In genomic region chr2:25167919-25168664, GRCm38 (mm10) we compare ENCODE assay signal across 8 mouse cellular contexts. TPM values are rescaled to one million over a fixed set of nuclear protein-coding genes. Genes with fewer than 3 reads are reported as not detected.
A peak's percentile ranks its signal among the peaks of the same experiment; 100 is the strongest.
DNase-seq lines count a peak whose midpoint lies in the region; ATAC-seq and TF ChIP-seq lines count a peak whose summit lies in the region.

No protein-coding gene starts in this region.

- TF ChIP-seq CTCF in left cerebral cortex, adult 2 months (IDR thresholded peaks at IDR 0.05): no peak

- H3K4me1 ChIP-seq in heart, embryonic 14.5 days (ENCODE audit: control insufficient read depth in 2 of 2, insufficient read depth in 2 of 2, low read length in 2 of 2): peaks cover 17 to 25% of the 10 kb centered on the region in 2 experiments

- H3K9ac ChIP-seq in heart, embryonic 14.5 days (ENCODE audit: low read length): peak overlapping the region; percentile 70

- peak overlapping the region; percentile 51 for H3K4me3 ChIP-seq in left cerebral cortex, adult 2 months
- H3K4me3 ChIP-seq in heart, embryonic 14.5 days (ENCODE audit: control insufficient read depth in 1 of 2, insufficient read depth in 1 of 2, low read depth in 1 of 2, low read length in 2 of 2): peak overlapping the region; percentile 40 to 51

- H3K27ac ChIP-seq in left cerebral cortex, adult 2 months: peak overlapping the region; percentile 75
- H3K27ac ChIP-seq in heart, embryonic 14.5 days (replicated peaks in 1 of 2; ENCODE audit: control insufficient read depth in 1 of 2, insufficient read depth in 1 of 2, low read depth in 2 of 2, low read length in 2 of 2): peak overlapping the region; percentile 61 to 77

- H3K9me3 ChIP-seq in heart, embryonic 14.5 days (ENCODE audit: control insufficient read depth, low read length): no peaks in the 10 kb centered on the region

- DNase-seq in left cerebral cortex, adult 2 months (ENCODE audit: extremely low spot score in 1 of 2, low spot score in 2 of 2): peak in 1 of 2 experiments; percentile 48
- no peak for DNase-seq in left cerebral cortex, adult 11 months (ENCODE audit: low spot score)
- peak; percentile 87 for DNase-seq in embryo, embryonic 10 days (ENCODE audit: low spot score)
- DNase-seq in kidney, postnatal 25 days: peak; percentile 78 to 88
- peak; percentile 84 to 89 for DNase-seq in lung, postnatal 4 days
- DNase-seq in spleen, postnatal 10 days (ENCODE audit: low spot score in 2 of 2): peak; percentile 36 to 74
- DNase-seq in layer of hippocampus, postnatal 36 days: no peak

- intact Hi-C loops in left cerebral cortex, adult 2 months (cut with DNase I): no loop called here

- H3K4me2 ChIP-seq in heart, embryonic 14.5 days (ENCODE audit: low read length): peak overlapping the region; percentile 73

- under 1% methylated on average over 39 of the region's 41 CpGs for WGBS in heart, embryonic 14.5 days

- H3K27me3 ChIP-seq in heart, embryonic 14.5 days (ENCODE audit: control insufficient read depth, insufficient read depth, low read length): no peaks in the 10 kb centered on the region

- peak; percentile 72 for ATAC-seq in heart, embryonic 14.5 days (ENCODE audit: insufficient number of reproducible peaks, insufficient read depth, low FRiP score, low read depth)

- H3K36me3 ChIP-seq in heart, embryonic 14.5 days (ENCODE audit: control insufficient read depth, insufficient read depth, low read length): no peaks in the 10 kb centered on the region

RNA-seq across cellular contexts. Expression of gene Nrarp, which starts 12.5 kb away (rescaled TPM):
- total RNA-seq in left cerebral cortex, adult 2 months (2021): 10 to 100 TPM; 20.2 to 21.7 TPM
- 11.9 and 13.9 TPM in 2 replicates for polyA plus RNA-seq in heart, embryonic 14.5 days (2014; fragmentation: Nextera tagmentation; extraction: Ambion mirVana)
- 10 to 100 TPM; 21.3 to 21.5 TPM for total RNA-seq in layer of hippocampus, postnatal 36 days (2021)

RNA-seq across cellular contexts. Expression of gene Tor4a, which starts 28.6 kb away (rescaled TPM):
- total RNA-seq in left cerebral cortex, adult 2 months (2021): 1 to 10 TPM; 2.0 to 2.2 TPM
- 6.5 and 8.0 TPM in 2 replicates for polyA plus RNA-seq in heart, embryonic 14.5 days (2014; fragmentation: Nextera tagmentation; extraction: Ambion mirVana)
- 1 to 10 TPM; 1.3 to 1.8 TPM for total RNA-seq in layer of hippocampus, postnatal 36 days (2021)

RNA-seq across cellular contexts. Expression of gene Nelfb, which starts 43.2 kb away (rescaled TPM):
- 10 to 100 TPM; 53.4 to 64.3 TPM for total RNA-seq in left cerebral cortex, adult 2 months (2021)
- 58.4 and 65.9 TPM in 2 replicates for polyA plus RNA-seq in heart, embryonic 14.5 days (2014; fragmentation: Nextera tagmentation; extraction: Ambion mirVana)
- 10 to 100 TPM; 55.1 to 58.1 TPM for total RNA-seq in layer of hippocampus, postnatal 36 days (2021)

RNA-seq across cellular contexts. Expression of gene Stpg3, which starts 46.3 kb away (rescaled TPM):
- total RNA-seq in left cerebral cortex, adult 2 months (2021): not detected
- polyA plus RNA-seq in heart, embryonic 14.5 days (2014; fragmentation: Nextera tagmentation; extraction: Ambion mirVana): not detected in 2 replicates
- total RNA-seq in layer of hippocampus, postnatal 36 days (2021): not detected

RNA-seq across cellular contexts. Expression of gene Fam166a, which starts 50.5 kb away (rescaled TPM):
- not detected for total RNA-seq in left cerebral cortex, adult 2 months (2021)
- 0.93 TPM in 1 of 2 replicates, not detected in the other for polyA plus RNA-seq in heart, embryonic 14.5 days (2014; fragmentation: Nextera tagmentation; extraction: Ambion mirVana)
- not detected for total RNA-seq in layer of hippocampus, postnatal 36 days (2021)

Comparison
In these comparisons a context has a peak if more than half of its experiments do, and no peak if none do; other contexts are left out.
1. DNase-seq: peak in embryo, embryonic 10 days (single experiment), kidney, postnatal 25 days (2 of 2), lung, postnatal 4 days (2 of 2) and spleen, postnatal 10 days (2 of 2); none in left cerebral cortex, adult 11 months (single experiment) and layer of hippocampus, postnatal 36 days (0 of 2).